Mouse (Mus musculus) hindlimb bud, embryonic 11.5 days (tissue): ENCODE measurements at regions not wholly inside any gene's neighbourhood (a gene's known extent, or its start where the extent isn't known, plus 50 kb on each side); places are given as distances from the start of the nearest gene placed in this dataset.
A peak's percentile ranks its signal among the peaks of the same experiment; 100 is the strongest.

Source experiments
- DNase-seq: peaks from one replicate; pipeline ENCODE4 v3.0.0-alpha.2; 2012; ENCODE audit warnings: low read depth, low spot score; ENCODE audit errors: extremely low spot score

GRCm38 (mm10) chr4:35417866-35418265, 191.9 kb upstream of the C9orf72 start:
- no peak for DNase-seq

- no peak for DNase-seq
Measured at GRCm38 (mm10) chr4:35413488-35413887, 187.5 kb upstream of the C9orf72 start.

GRCm38 (mm10) chr4:35405301-35406006, 179.5 kb upstream of the C9orf72 start:
- DNase-seq = no peak

GRCm38 (mm10) chr4:35404068-35404467, 178.1 kb upstream of the C9orf72 start:
- DNase-seq = no peak

- no peak for DNase-seq
Measured at GRCm38 (mm10) chr4:35403594-35403993, 177.6 kb upstream of the C9orf72 start.

GRCm38 (mm10) chr4:35402376-35403133, 176.6 kb upstream of the C9orf72 start:
- DNase-seq = no peak

GRCm38 (mm10) chr4:35401783-35402182, 175.8 kb upstream of the C9orf72 start:
- no peak for DNase-seq

- DNase-seq = no peak
Measured at GRCm38 (mm10) chr4:35400511-35400910, 174.5 kb upstream of the C9orf72 start.

GRCm38 (mm10) chr4:35395583-35395877, 169.6 kb upstream of the C9orf72 start:
- no peak for DNase-seq

GRCm38 (mm10) chr4:35394821-35395582, 169.0 kb upstream of the C9orf72 start:
- DNase-seq = no peak

GRCm38 (mm10) chr4:35375791-35376190, 149.8 kb upstream of the C9orf72 start:
- DNase-seq = peak; percentile 68

- DNase-seq = no peak
Measured at GRCm38 (mm10) chr4:35373213-35373860, 147.4 kb upstream of the C9orf72 start.

GRCm38 (mm10) chr4:35372528-35373212, 146.7 kb upstream of the C9orf72 start:
- peak; percentile 83 for DNase-seq

- no peak for DNase-seq
Measured at GRCm38 (mm10) chr4:35364161-35364560, 138.2 kb upstream of the C9orf72 start.

- DNase-seq = no peak
Measured at GRCm38 (mm10) chr4:35362176-35362575, 136.2 kb upstream of the C9orf72 start.

GRCm38 (mm10) chr4:35359376-35359775, 133.4 kb upstream of the C9orf72 start:
- no peak for DNase-seq

GRCm38 (mm10) chr4:35356904-35357563, 131.1 kb upstream of the C9orf72 start:
- DNase-seq = no peak

GRCm38 (mm10) chr4:35356051-35356450, 130.1 kb upstream of the C9orf72 start:
- no peak for DNase-seq

GRCm38 (mm10) chr4:35354046-35354445, 128.1 kb upstream of the C9orf72 start:
- DNase-seq = no peak

- no peak for DNase-seq
Measured at GRCm38 (mm10) chr4:35352606-35353005, 126.6 kb upstream of the C9orf72 start.
